Mouse (Mus musculus): Measurements from ENCODE around the gene Jph2. TPM values are rescaled to one million over a fixed set of nuclear protein-coding genes. Genes with fewer than 3 reads are reported as not detected.

The Jph2 gene
- 1.7 and 3.6 TPM in 2 replicates for polyA plus RNA-seq (2012; rRNA removed)

DNA sequence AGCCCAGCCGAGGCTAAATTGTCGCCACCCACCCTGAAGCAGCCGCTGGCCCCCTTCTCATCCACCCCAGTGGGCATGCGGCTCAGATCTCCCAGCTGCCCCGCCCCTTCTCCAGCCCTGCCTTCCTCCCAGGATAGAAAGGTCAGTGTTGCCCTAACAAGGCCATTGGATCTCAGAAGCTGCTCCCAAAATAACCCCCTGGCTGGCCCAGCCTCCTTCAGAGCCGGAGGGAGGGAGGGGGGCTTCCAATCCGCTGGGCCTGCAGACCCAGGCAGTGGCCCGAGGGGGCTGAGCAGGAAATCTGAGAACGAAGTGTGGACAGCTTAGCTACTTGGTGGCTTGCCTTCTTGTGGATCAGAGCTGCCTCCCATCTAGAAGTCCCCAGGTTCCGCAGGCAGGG, at the start of gene Jph2:
Gene Jph2 (minus strand): TSS at position 89 of the 400 bp plus-strand sequence.

DNA sequence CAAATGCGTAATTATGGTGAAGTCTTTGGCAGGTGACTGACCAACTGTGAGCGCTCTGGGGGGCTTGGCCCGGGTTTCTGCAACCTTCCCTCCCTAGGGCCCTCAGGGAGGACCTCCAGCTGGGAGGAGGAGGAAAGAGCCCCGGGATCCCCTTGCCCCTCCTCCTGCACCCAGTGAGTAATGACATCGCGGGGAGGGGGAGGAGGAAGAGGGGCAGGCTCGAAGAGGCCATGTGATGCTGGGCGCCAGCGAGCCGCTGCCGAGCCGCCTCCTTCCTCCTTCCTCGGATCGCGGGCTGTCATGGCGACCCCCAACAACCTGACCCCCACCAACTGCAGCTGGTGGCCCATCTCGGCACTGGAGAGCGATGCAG, 40.4 kb upstream of the Jph2 start, which contains the start of gene Gdap1l1:
Gene Gdap1l1 (plus strand): TSS at position 231 of the 373 bp plus-strand sequence.

DNA sequence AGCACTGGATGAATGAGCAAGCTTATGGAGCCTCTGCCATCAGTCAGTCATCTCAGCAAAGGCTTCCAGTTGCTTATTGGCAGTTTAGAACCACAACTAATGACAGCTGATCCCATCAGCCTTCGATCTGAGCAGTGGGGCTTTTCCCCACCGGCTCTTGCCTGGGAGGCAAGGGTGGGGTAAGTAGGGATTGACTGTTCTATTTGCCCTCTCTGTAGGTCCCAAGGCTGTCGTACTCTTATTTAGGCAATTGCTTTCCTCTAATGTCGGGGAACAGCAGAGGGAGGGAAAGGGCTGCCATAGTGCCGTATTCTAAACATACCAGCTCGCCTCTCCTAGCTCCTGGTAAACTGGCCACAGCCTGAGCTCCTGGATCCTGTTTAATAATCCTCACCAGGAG, 26.8 kb upstream of the Jph2 start, which contains the start of gene Oser1:
Gene Oser1 (minus strand): TSS at position 101 of the 400 bp plus-strand sequence.

Other genes with a start within 250 kb of the Jph2 start
- gene Tox2, start 194.9 kb downstream of the Jph2 start, polyA plus RNA-seq (2012; rRNA removed) = 26.8 and 34.8 TPM in 2 replicates
- gene Oser1, start 26.7 kb upstream of the Jph2 start, polyA plus RNA-seq (2012; rRNA removed) = 19.1 and 40.1 TPM in 2 replicates
- gene Gdap1l1, start 40.5 kb upstream of the Jph2 start, polyA plus RNA-seq (2012; rRNA removed) = 31.5 and 66.1 TPM in 2 replicates
- gene Fitm2, start 74.6 kb upstream of the Jph2 start, polyA plus RNA-seq (2012; rRNA removed) = 5.9 and 6.2 TPM in 2 replicates
- 0.09 TPM in 1 of 2 replicates, not detected in the other for gene R3hdml, start 94.3 kb upstream of the Jph2 start, polyA plus RNA-seq (2012; rRNA removed)
- 1.2 and 1.7 TPM in 2 replicates for gene Hnf4a, start 108.8 kb upstream of the Jph2 start, polyA plus RNA-seq (2012; rRNA removed)
- gene Ttpal, start 204.3 kb upstream of the Jph2 start, polyA plus RNA-seq (2012; rRNA removed) = 21.3 and 24.9 TPM in 2 replicates
- gene Serinc3, start 247.1 kb upstream of the Jph2 start, polyA plus RNA-seq (2012; rRNA removed) = 47.5 and 90.8 TPM in 2 replicates

Data from central nervous system, embryonic 11.5 days (tissue).